Mouse (Mus musculus): ENCODE data around the gene Pam.

Gene Pam

GRCm38 (mm10) chr1:98095246-98095990 lies at the start of gene Pam:
Gene Pam, minus strand, starts transcription at chr1:98095646.
- peak; percentile 93 for DNase-seq (ENCODE audit: inconsistent ontology term)

- no peak for DNase-seq (ENCODE audit: inconsistent ontology term)
Observed at GRCm38 (mm10) chr1:98144845-98145244, 49.4 kb upstream of the Pam start.

GRCm38 (mm10) chr1:98131244-98131643 lies 35.8 kb upstream of the Pam start:
- DNase-seq (ENCODE audit: inconsistent ontology term) = no peak

GRCm38 (mm10) chr1:98129561-98130347 lies 34.3 kb upstream of the Pam start:
- DNase-seq (ENCODE audit: inconsistent ontology term) = no peak

GRCm38 (mm10) chr1:98129111-98129510 lies 33.7 kb upstream of the Pam start:
- DNase-seq (ENCODE audit: inconsistent ontology term) = no peak

GRCm38 (mm10) chr1:98128338-98129096 lies 33.1 kb upstream of the Pam start:
- no peak for DNase-seq (ENCODE audit: inconsistent ontology term)

GRCm38 (mm10) chr1:98126268-98126667 lies 30.8 kb upstream of the Pam start:
- DNase-seq (ENCODE audit: inconsistent ontology term) = no peak

- DNase-seq (ENCODE audit: inconsistent ontology term) = no peak
Observed at GRCm38 (mm10) chr1:98124727-98125126, 29.3 kb upstream of the Pam start.

GRCm38 (mm10) chr1:98119595-98119994 lies 24.1 kb upstream of the Pam start:
- DNase-seq (ENCODE audit: inconsistent ontology term) = no peak

- DNase-seq (ENCODE audit: inconsistent ontology term) = no peak
Observed at GRCm38 (mm10) chr1:98107599-98107998, 12.2 kb upstream of the Pam start.

GRCm38 (mm10) chr1:98099441-98099840 lies 4.0 kb upstream of the Pam start:
- no peak for DNase-seq (ENCODE audit: inconsistent ontology term)

GRCm38 (mm10) chr1:98097957-98098729 lies 2.7 kb upstream of the Pam start:
- DNase-seq (ENCODE audit: inconsistent ontology term) = no peak

GRCm38 (mm10) chr1:98096396-98096935 lies 1.0 kb upstream of the Pam start:
- no peak for DNase-seq (ENCODE audit: inconsistent ontology term)

- no peak for DNase-seq (ENCODE audit: inconsistent ontology term)
Observed at GRCm38 (mm10) chr1:98095991-98096330, 515 bp upstream of the Pam start.

- DNase-seq (ENCODE audit: inconsistent ontology term) = peak; percentile 73
Observed at GRCm38 (mm10) chr1:98094811-98095245, 618 bp downstream of the Pam start.

GRCm38 (mm10) chr1:98089336-98089975 lies 6.0 kb downstream of the Pam start:
- no peak for DNase-seq (ENCODE audit: inconsistent ontology term)

GRCm38 (mm10) chr1:98086456-98086855 lies 9.0 kb downstream of the Pam start:
- no peak for DNase-seq (ENCODE audit: inconsistent ontology term)

- DNase-seq (ENCODE audit: inconsistent ontology term) = peak; percentile 47
Observed at GRCm38 (mm10) chr1:98084596-98085274, 10.7 kb downstream of the Pam start.

GRCm38 (mm10) chr1:98083508-98083907 lies 11.9 kb downstream of the Pam start:
- no peak for DNase-seq (ENCODE audit: inconsistent ontology term)

- DNase-seq (ENCODE audit: inconsistent ontology term) = peak; percentile 90
Observed at GRCm38 (mm10) chr1:98082988-98083387, 12.5 kb downstream of the Pam start.
